ENCODE assay signal across 11 mouse cellular contexts in genomic region chr8:120442306-120443003, GRCm38 (mm10).
A peak's percentile ranks its signal among the peaks of the same experiment; 100 is the strongest.
DNase-seq lines count a peak whose midpoint lies in the region; ATAC-seq and TF ChIP-seq lines count a peak whose summit lies in the region.
"Had no signal": no experiment of that assay in that cellular context is flagged by ENCODE, and none has a peak within 500 bp of the region (broad histone marks: within the 10 kb centered on the region; RNA-seq: fewer than 3 reads in every experiment).

No protein-coding gene starts in this region.

- peak; percentile 74 for TF ChIP-seq EP300 in stomach, postnatal 0 days (optimal IDR thresholded peaks at IDR 0.05)

- no peak for TF ChIP-seq CTCF in lung, adult 2 months (IDR thresholded peaks at IDR 0.05; ENCODE audit: insufficient read depth, low read length)
- TF ChIP-seq CTCF in stomach, postnatal 0 days (IDR thresholded peaks at IDR 0.05; ENCODE audit: low read depth) = no peak

- DNase-seq in hindbrain, embryonic 14.5 days (ENCODE audit: low spot score) = no peak
- DNase-seq in lung, adult 2 months = no peak
- DNase-seq in kidney, postnatal 25 days = peak; percentile 35 to 71
- peak; percentile 70 for DNase-seq in stomach, postnatal 0 days (ENCODE audit: low spot score)

- H3K36me3 ChIP-seq in hindbrain, embryonic 13.5 days = no peaks in the 10 kb centered on the region
- H3K36me3 ChIP-seq in hindbrain, embryonic 14.5 days (replicated peaks; ENCODE audit: control insufficient read depth, insufficient read depth) = no peaks in the 10 kb centered on the region
- no peaks in the 10 kb centered on the region for H3K36me3 ChIP-seq in lung, embryonic 15.5 days
- H3K36me3 ChIP-seq in stomach, postnatal 0 days (ENCODE audit: control insufficient read depth, insufficient read depth, low read length) = no peaks in the 10 kb centered on the region
- no peaks in the 10 kb centered on the region for H3K36me3 ChIP-seq in midbrain, embryonic 15.5 days (replicated peaks)
- H3K36me3 ChIP-seq: embryonic facial prominence, embryonic 12.5 days; hindbrain, embryonic 12.5 days; limb, embryonic 13.5 days had no signal

- 0 out of 2 replicates have a peak overlapping the region, but pooled peaks have one; percentile 90 for H3K27ac ChIP-seq in hindbrain, embryonic 13.5 days
- H3K27ac ChIP-seq in hindbrain, embryonic 14.5 days = no peak overlapping the region
- peak overlapping the region; percentile 54; the same call in 1 of the 2 replicates for H3K27ac ChIP-seq in lung, embryonic 15.5 days
- 0 out of 2 replicates have a peak overlapping the region, but pooled peaks have one; percentile 30 for H3K27ac ChIP-seq in stomach, postnatal 0 days (replicated peaks)
- no peak overlapping the region for H3K27ac ChIP-seq in midbrain, embryonic 15.5 days
- H3K27ac ChIP-seq: embryonic facial prominence, embryonic 12.5 days; limb, embryonic 13.5 days had no signal

- H3K27me3 ChIP-seq in hindbrain, embryonic 13.5 days = peaks cover 16% of the 10 kb centered on the region; the same call in 1 of the 2 replicates
- no peaks in the 10 kb centered on the region for H3K27me3 ChIP-seq in hindbrain, embryonic 14.5 days (ENCODE audit: control insufficient read depth, insufficient read depth, low read length)
- no peaks in the 10 kb centered on the region for H3K27me3 ChIP-seq in lung, embryonic 15.5 days
- no peaks in the 10 kb centered on the region for H3K27me3 ChIP-seq in stomach, postnatal 0 days (ENCODE audit: control insufficient read depth, insufficient read depth, low read length)
- H3K27me3 ChIP-seq in midbrain, embryonic 15.5 days (replicated peaks) = no peaks in the 10 kb centered on the region

- no peaks in the 10 kb centered on the region for H3K9me3 ChIP-seq in hindbrain, embryonic 13.5 days
- no peaks in the 10 kb centered on the region for H3K9me3 ChIP-seq in hindbrain, embryonic 14.5 days (ENCODE audit: control insufficient read depth, low read length)
- no peaks in the 10 kb centered on the region for H3K9me3 ChIP-seq in lung, embryonic 15.5 days
- no peaks in the 10 kb centered on the region for H3K9me3 ChIP-seq in stomach, postnatal 0 days (ENCODE audit: control insufficient read depth, low read length)
- H3K9me3 ChIP-seq in midbrain, embryonic 15.5 days = no peaks in the 10 kb centered on the region
- H3K9me3 ChIP-seq: embryonic facial prominence, embryonic 12.5 days; hindbrain, embryonic 12.5 days; limb, embryonic 13.5 days had no signal

- ATAC-seq in hindbrain, embryonic 13.5 days (ENCODE audit: low FRiP score) = no peak
- ATAC-seq in hindbrain, embryonic 14.5 days (ENCODE audit: low FRiP score) = no peak
- ATAC-seq in lung, embryonic 15.5 days (ENCODE audit: borderline replicate concordance, extremely low read depth, low FRiP score, low TSS enrichment) = no peak; the same call in 1 of the 2 replicates
- peak; percentile 40; the same call in 1 of the 2 replicates for ATAC-seq in stomach, postnatal 0 days (ENCODE audit: low FRiP score, low TSS enrichment)
- ATAC-seq in midbrain, embryonic 15.5 days (replicated peaks) = no peak
- ATAC-seq: CD4-positive, CD25-positive, alpha-beta regulatory T cell, adult 4 months had no signal

- TF ChIP-seq POLR2A in lung, adult 2 months (IDR thresholded peaks at IDR 0.05; ENCODE audit: borderline replicate concordance, extremely low read depth, low read depth, low read length) = no peak

- no peak overlapping the region for H3K4me2 ChIP-seq in hindbrain, embryonic 13.5 days
- H3K4me2 ChIP-seq in hindbrain, embryonic 14.5 days (replicated peaks) = no peak overlapping the region
- H3K4me2 ChIP-seq in lung, embryonic 15.5 days = no peak overlapping the region
- no peak overlapping the region for H3K4me2 ChIP-seq in stomach, postnatal 0 days (replicated peaks; ENCODE audit: low read depth)
- H3K4me2 ChIP-seq in midbrain, embryonic 15.5 days = no peak overlapping the region
- H3K4me2 ChIP-seq: embryonic facial prominence, embryonic 12.5 days; hindbrain, embryonic 12.5 days; limb, embryonic 13.5 days had no signal

- WGBS in hindbrain, embryonic 13.5 days = 60% methylated on average over 4 of the region's 4 CpGs
- 51% methylated on average over 4 of the region's 4 CpGs for WGBS in hindbrain, embryonic 14.5 days
- 24% methylated on average over 4 of the region's 4 CpGs for WGBS in lung, embryonic 15.5 days
- WGBS in lung, adult 2 months = 28% methylated on average over 4 of the region's 4 CpGs
- WGBS in stomach, postnatal 0 days = 40% methylated on average over 4 of the region's 4 CpGs
- WGBS in midbrain, embryonic 15.5 days = 62% methylated on average over 4 of the region's 4 CpGs

- no peak overlapping the region for H3K4me3 ChIP-seq in hindbrain, embryonic 13.5 days
- no peak overlapping the region for H3K4me3 ChIP-seq in hindbrain, embryonic 14.5 days (replicated peaks; ENCODE audit: low read length)
- H3K4me3 ChIP-seq in lung, embryonic 15.5 days = no peak overlapping the region
- no peak overlapping the region for H3K4me3 ChIP-seq in lung, adult 2 months (replicated peaks; ENCODE audit: extremely low read depth, low read depth, low read length)
- H3K4me3 ChIP-seq in stomach, postnatal 0 days (ENCODE audit: low read depth, low read length) = no peak overlapping the region
- no peak overlapping the region for H3K4me3 ChIP-seq in midbrain, embryonic 15.5 days
- H3K4me3 ChIP-seq: embryonic facial prominence, embryonic 12.5 days; hindbrain, embryonic 12.5 days; limb, embryonic 13.5 days had no signal

- H3K9ac ChIP-seq in hindbrain, embryonic 13.5 days = no peak overlapping the region
- H3K9ac ChIP-seq in hindbrain, embryonic 14.5 days = no peak overlapping the region
- H3K9ac ChIP-seq in lung, embryonic 15.5 days = no peak overlapping the region
- H3K9ac ChIP-seq in stomach, postnatal 0 days (ENCODE audit: low read length) = no peak overlapping the region
- no peak overlapping the region for H3K9ac ChIP-seq in midbrain, embryonic 15.5 days
- H3K9ac ChIP-seq: embryonic facial prominence, embryonic 12.5 days; hindbrain, embryonic 12.5 days; limb, embryonic 13.5 days had no signal

- peaks cover 74% of the 10 kb centered on the region for H3K4me1 ChIP-seq in hindbrain, embryonic 13.5 days (replicated peaks)
- peaks cover 48% of the 10 kb centered on the region for H3K4me1 ChIP-seq in hindbrain, embryonic 14.5 days (replicated peaks; ENCODE audit: control insufficient read depth, insufficient read depth, low read length)
- peaks cover 53% of the 10 kb centered on the region for H3K4me1 ChIP-seq in lung, embryonic 15.5 days
- peaks cover 10% of the 10 kb centered on the region for H3K4me1 ChIP-seq in lung, adult 2 months (ENCODE audit: control insufficient read depth, insufficient read depth, low read length)
- H3K4me1 ChIP-seq in stomach, postnatal 0 days (replicated peaks; ENCODE audit: control insufficient read depth, insufficient read depth) = peaks cover 9% of the 10 kb centered on the region
- H3K4me1 ChIP-seq in midbrain, embryonic 15.5 days = peaks cover 49% of the 10 kb centered on the region

Comparison
In these comparisons a context has a peak if more than half of its experiments do, and no peak if none do; other contexts are left out.
1. H3K27ac ChIP-seq: peak in hindbrain, embryonic 13.5 days (single experiment), lung, embryonic 15.5 days (single experiment) and stomach, postnatal 0 days (single experiment); none in hindbrain, embryonic 14.5 days (single experiment) and midbrain, embryonic 15.5 days (single experiment).
2. DNase-seq: peak in kidney, postnatal 25 days (2 of 2) and stomach, postnatal 0 days (single experiment); none in hindbrain, embryonic 14.5 days (single experiment) and lung, adult 2 months (single experiment).